Mouse (Mus musculus) lung, adult 2 months (tissue): ENCODE data around the gene Nradd.

Experiments
- CTCF ChIP-seq: fragments of 200-500 bp; IDR thresholded peaks from 2 replicates; pipeline ENCODE4 v1.5.1; 2011; ENCODE audit warnings: mild to moderate bottlenecking, low read length, control low read depth; ENCODE audit not compliant: insufficient read depth
- POLR2A ChIP-seq: fragments of 200-500 bp; IDR thresholded peaks from 2 replicates; pipeline ENCODE4 v1.6.1; 2011; ENCODE audit warnings: low read depth, mild to moderate bottlenecking, control low read depth, low read length, borderline replicate concordance; ENCODE audit errors: extremely low read depth

- TF ChIP-seq POLR2A = no peak
- peak; percentile 90 for TF ChIP-seq CTCF
These were observed 48.3 kb upstream of the Nradd start for GRCm38 (mm10) chr9:110672462-110673106.
